Mouse (Mus musculus) heart, embryonic 10.5 days (tissue): ENCODE results near the gene Slc40a1. TPM values are rescaled to one million over a fixed set of nuclear protein-coding genes. Genes with fewer than 3 reads are reported as not detected.

Experiments used
- DNase-seq: peaks from one replicate; pipeline ENCODE4 v3.0.0-alpha.2; 2017; ENCODE audit warnings: low spot score
- H3K27ac ChIP-seq: fragments of 300-500 bp; sonication (generic); 2 replicates; pipeline ENCODE4 v1.5.1; 2016; ENCODE audit warnings: mild to moderate bottlenecking
- H3K27me3 ChIP-seq: fragments of 300-500 bp; sonication (generic); 2 replicates; pipeline ENCODE4 v1.6.1; 2016; ENCODE audit warnings: mild to moderate bottlenecking; ENCODE audit not compliant: poor library complexity, insufficient read depth, severe bottlenecking
- H3K36me3 ChIP-seq: fragments of 300-500 bp; sonication (generic); 2 replicates; pipeline ENCODE4 v1.6.1; 2016; ENCODE audit warnings: mild to moderate bottlenecking, moderate library complexity
- H3K4me1 ChIP-seq: fragments of 300-500 bp; sonication (generic); 2 replicates; pipeline ENCODE4 v1.6.1; 2016; ENCODE audit warnings: mild to moderate bottlenecking
- H3K4me3 ChIP-seq: fragments of 300-500 bp; sonication (generic); 2 replicates; pipeline ENCODE4 v1.5.1; 2016; ENCODE audit warnings: mild to moderate bottlenecking, moderate library complexity
- H3K9me3 ChIP-seq: fragments of 300-500 bp; sonication (generic); 2 replicates; pipeline ENCODE4 v1.6.1; 2016; ENCODE audit warnings: mild to moderate bottlenecking, moderate library complexity
- WGBS: fragments of 180-500 bp; shearing (Covaris S2); methylation state at CpG from one replicate; pipeline ENCODE4 v1.1.7; 2016; 5-methylcytosine and 5-hydroxymethylcytosine counted together
- polyA plus RNA-seq: library from polyadenylated mRNA; unstranded; fragments of >200 nt; fragmentation: Nextera tagmentation; extraction: Ambion mirVana; gene quantifications from 2 replicates; pipeline ENCODE4 v1.2.1, GENCODE M21; 2016

Slc40a1 gene
- 12.5 and 13.2 TPM in 2 replicates for polyA plus RNA-seq

DNA sequence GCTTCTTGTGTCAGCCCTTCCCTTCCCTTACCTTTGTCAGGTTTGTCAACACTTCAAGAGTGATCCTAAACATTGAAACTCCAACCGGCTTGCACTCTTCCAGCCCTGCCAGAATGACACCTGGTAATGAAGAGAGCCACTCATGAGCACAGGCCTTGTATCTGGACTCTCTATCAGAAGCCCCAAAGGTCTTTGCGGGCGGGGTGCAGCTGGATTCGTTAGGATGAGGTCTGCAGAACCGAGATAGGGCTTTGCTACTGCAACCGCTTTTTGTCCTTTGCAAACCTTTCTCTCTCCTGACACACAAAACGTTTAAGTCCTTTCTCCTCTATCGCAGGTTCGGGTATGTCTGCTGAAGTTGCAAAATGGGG, at the start of gene Slc40a1:
Gene Slc40a1 (minus strand): TSS at position 131 of the 371 bp plus-strand sequence.
- Histone ChIP-seq H3K9me3 (no peaks in the 10 kb centered on the region), H3K27me3 (peaks cover 15% of the 10 kb centered on the region), H3K27ac (peak within 1 kb of the TSS; percentile 84), H3K4me3 (peak within 1 kb of the TSS; percentile 77), H3K36me3 (no peaks in the 10 kb centered on the region), H3K4me1 (peaks cover 5% of the 10 kb centered on the region; the same call in 1 of the 2 replicates)
- DNase-seq = peak; percentile 89
- WGBS = 11% methylated on average over 9 of the region's 9 CpGs

- H3K9me3 ChIP-seq = no peaks in the 10 kb centered on the region
- H3K27ac ChIP-seq = no peak overlapping the region
- H3K36me3 ChIP-seq = no peaks in the 10 kb centered on the region
- DNase-seq = no peak
- H3K4me3 ChIP-seq = no peak overlapping the region
- no peaks in the 10 kb centered on the region for H3K27me3 ChIP-seq
- H3K4me1 ChIP-seq = no peaks in the 10 kb centered on the region
- 79% methylated on average over 4 of the region's 4 CpGs for WGBS
Measured at GRCm38 (mm10) chr1:45971314-45971713, 45.0 kb upstream of the Slc40a1 start.

DNA sequence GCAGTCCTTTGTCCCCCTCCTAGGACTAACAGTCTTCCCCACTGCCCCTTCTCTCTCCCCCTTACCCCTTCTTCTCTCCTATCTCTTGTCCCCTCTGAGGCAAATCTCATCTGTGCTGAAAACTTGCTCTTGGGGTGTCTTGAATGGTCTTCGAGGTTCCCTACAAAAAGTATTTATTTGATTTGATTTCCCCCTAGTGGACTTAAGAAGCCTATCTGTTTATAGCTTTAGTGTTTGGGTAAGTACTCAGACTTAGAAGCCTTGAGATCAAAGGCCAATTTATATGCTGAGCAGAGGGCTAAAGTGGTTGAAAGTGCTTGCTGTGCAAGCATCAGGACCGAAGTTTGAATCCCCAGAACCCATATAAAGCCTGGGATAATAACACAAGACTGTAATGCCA, 22.7 kb upstream of the Slc40a1 start:
- H3K36me3 ChIP-seq = no peaks in the 10 kb centered on the region
- H3K27ac ChIP-seq = no peak overlapping the region
- no peaks in the 10 kb centered on the region for H3K4me1 ChIP-seq
- 66% methylated on average over 2 of the region's 2 CpGs for WGBS
- no peak overlapping the region for H3K4me3 ChIP-seq
- H3K27me3 ChIP-seq = no peaks in the 10 kb centered on the region
- no peak for DNase-seq
- no peaks in the 10 kb centered on the region for H3K9me3 ChIP-seq

- H3K27me3 ChIP-seq = no peaks in the 10 kb centered on the region
- 61% methylated on average over 1 of the region's 1 CpGs for WGBS
- DNase-seq = no peak
Measured at GRCm38 (mm10) chr1:45947843-45948242, 21.5 kb upstream of the Slc40a1 start.

DNA sequence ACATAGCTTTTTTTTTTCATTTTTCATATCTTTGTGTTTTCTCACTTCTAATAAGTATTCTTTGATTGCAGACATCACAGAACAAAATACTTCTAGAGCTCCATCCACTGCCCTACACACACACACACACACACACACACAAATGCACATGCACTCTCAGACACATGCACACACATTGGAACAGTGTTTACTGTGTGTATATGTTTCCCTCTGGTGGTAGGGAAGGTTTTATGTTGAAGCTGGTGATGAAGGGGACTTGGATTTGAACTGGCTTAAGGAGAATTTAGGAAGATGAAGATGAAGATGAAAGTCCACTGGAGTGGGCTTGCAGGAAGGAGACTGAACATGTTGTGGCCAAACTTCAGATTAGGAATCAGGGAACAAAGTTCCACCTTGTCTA, 4.8 kb upstream of the Slc40a1 start:
- DNase-seq = no peak
- H3K4me1 ChIP-seq = peaks cover 4% of the 10 kb centered on the region; the same call in 1 of the 2 replicates
- H3K36me3 ChIP-seq = no peaks in the 10 kb centered on the region
- H3K9me3 ChIP-seq = no peaks in the 10 kb centered on the region
- H3K27me3 ChIP-seq = peaks cover 13% of the 10 kb centered on the region
- H3K4me3 ChIP-seq = no peak overlapping the region
- no peak overlapping the region for H3K27ac ChIP-seq

More at GRCm38 (mm10) chr1:45947843-45948242, 21.5 kb upstream of the Slc40a1 start:
- Histone ChIP-seq H3K9me3 (no peaks in the 10 kb centered on the region), H3K4me1 (no peaks in the 10 kb centered on the region), H3K4me3 (no peak overlapping the region), H3K36me3 (no peaks in the 10 kb centered on the region), H3K27ac (no peak overlapping the region)

- Histone ChIP-seq H3K27ac (no peak overlapping the region), H3K4me3 (no peak overlapping the region)
- DNase-seq = no peak
Measured at GRCm38 (mm10) chr1:45926911-45927310, 588 bp upstream of the Slc40a1 start.

GRCm38 (mm10) chr1:45925500-45926392, 577 bp downstream of the Slc40a1 start:
- H3K36me3 ChIP-seq = no peaks in the 10 kb centered on the region
- H3K27ac ChIP-seq = peak overlapping the region; percentile 84
- under 1% methylated on average over 53 of the region's 53 CpGs for WGBS
- H3K9me3 ChIP-seq = no peaks in the 10 kb centered on the region
- peak overlapping the region; percentile 77 for H3K4me3 ChIP-seq
- H3K4me1 ChIP-seq = peaks cover 5% of the 10 kb centered on the region; the same call in 1 of the 2 replicates
- DNase-seq = peak; percentile 88
- H3K27me3 ChIP-seq = peaks cover 15% of the 10 kb centered on the region

More at GRCm38 (mm10) chr1:45926911-45927310, 588 bp upstream of the Slc40a1 start:
- 43% methylated on average over 3 of the region's 3 CpGs for WGBS
- Histone ChIP-seq H3K36me3 (no peaks in the 10 kb centered on the region), H3K27me3 (peaks cover 15% of the 10 kb centered on the region), H3K9me3 (no peaks in the 10 kb centered on the region), H3K4me1 (peaks cover 5% of the 10 kb centered on the region; the same call in 1 of the 2 replicates)

DNA sequence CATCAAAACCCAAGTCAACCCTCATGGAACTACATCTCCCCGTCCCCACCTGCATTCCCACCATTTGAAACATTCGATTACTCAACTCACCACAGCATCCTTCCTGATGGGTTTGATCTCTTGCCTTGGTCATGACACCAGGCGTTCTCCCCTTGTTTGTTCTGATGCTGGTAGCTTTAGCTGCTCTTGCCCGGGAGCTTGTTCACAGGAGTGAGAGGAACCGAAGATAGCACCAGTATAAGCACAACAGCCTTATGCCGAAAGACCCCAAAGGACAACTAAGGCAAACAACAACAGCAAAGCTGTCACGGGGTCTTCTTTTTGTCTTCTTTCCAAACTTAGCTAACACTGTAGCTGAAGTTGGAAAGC, 1.2 kb downstream of the Slc40a1 start:
- peak; percentile 77 for DNase-seq
- 9% methylated on average over 7 of the region's 7 CpGs for WGBS
- Histone ChIP-seq H3K4me1 (peaks cover 5% of the 10 kb centered on the region; the same call in 1 of the 2 replicates), H3K36me3 (no peaks in the 10 kb centered on the region), H3K27ac (peak overlapping the region; percentile 84), H3K4me3 (peak overlapping the region; percentile 77), H3K27me3 (peaks cover 15% of the 10 kb centered on the region), H3K9me3 (no peaks in the 10 kb centered on the region)

DNA sequence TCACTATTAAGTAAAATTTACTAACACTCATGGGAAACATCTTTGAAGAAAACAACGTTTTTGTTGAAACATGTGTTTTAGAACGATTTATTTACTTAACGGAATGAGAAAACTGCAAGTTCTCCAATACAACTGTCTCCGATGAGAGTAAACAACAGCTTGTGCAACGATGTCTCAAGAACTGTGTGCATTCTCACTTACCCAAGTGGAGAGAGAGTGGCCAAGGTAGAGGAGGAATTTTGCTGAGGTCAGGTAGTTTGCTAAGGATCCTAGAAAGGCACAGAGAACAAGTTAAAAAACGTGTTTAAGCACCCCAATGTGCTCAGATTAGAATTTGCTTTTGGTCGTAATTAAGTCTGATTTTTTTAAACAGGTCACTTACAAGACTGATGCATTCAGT, 1.8 kb downstream of the Slc40a1 start:
- no peak overlapping the region for H3K27ac ChIP-seq
- H3K27me3 ChIP-seq = peaks cover 15% of the 10 kb centered on the region
- peaks cover 5% of the 10 kb centered on the region; the same call in 1 of the 2 replicates for H3K4me1 ChIP-seq
- H3K36me3 ChIP-seq = no peaks in the 10 kb centered on the region
- WGBS = 58% methylated on average over 7 of the region's 7 CpGs
- H3K4me3 ChIP-seq = peak overlapping the region; percentile 77; the same call in 1 of the 2 replicates
- no peak for DNase-seq
- H3K9me3 ChIP-seq = no peaks in the 10 kb centered on the region

DNA sequence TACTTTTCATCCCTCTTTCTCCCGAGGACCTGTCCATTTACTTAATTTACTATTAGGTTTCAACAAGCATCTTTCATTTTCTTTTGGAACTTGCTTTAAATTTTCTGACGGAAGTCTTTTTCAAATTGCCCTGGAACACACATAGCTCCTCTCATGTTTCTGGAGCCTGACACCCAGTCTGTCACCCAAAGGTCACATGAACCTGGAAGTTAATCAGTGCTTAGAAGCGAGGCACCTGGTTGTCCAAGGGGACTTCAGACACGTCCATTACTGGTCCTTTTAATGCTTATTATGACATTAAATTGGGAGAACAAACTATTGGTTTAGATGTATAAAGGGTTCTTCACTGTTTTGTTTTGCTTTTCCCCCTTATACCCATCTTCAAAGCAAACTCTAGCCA, 3.0 kb downstream of the Slc40a1 start:
- Histone ChIP-seq H3K4me1 (peaks cover 5% of the 10 kb centered on the region; the same call in 1 of the 2 replicates), H3K4me3 (no peak overlapping the region), H3K27me3 (peaks cover 15% of the 10 kb centered on the region), H3K27ac (no peak overlapping the region), H3K36me3 (no peaks in the 10 kb centered on the region), H3K9me3 (no peaks in the 10 kb centered on the region)
- DNase-seq = no peak
- WGBS = 77% methylated on average over 4 of the region's 4 CpGs

- DNase-seq = no peak
- no peaks in the 10 kb centered on the region for H3K36me3 ChIP-seq
- H3K27ac ChIP-seq = no peak overlapping the region
- WGBS = 87% methylated on average over 3 of the region's 3 CpGs
- no peaks in the 10 kb centered on the region; the same call in 1 of the 2 replicates for H3K27me3 ChIP-seq
- H3K9me3 ChIP-seq = no peaks in the 10 kb centered on the region
- H3K4me1 ChIP-seq = peaks cover 4% of the 10 kb centered on the region; the same call in 1 of the 2 replicates
- no peak overlapping the region for H3K4me3 ChIP-seq
Measured at GRCm38 (mm10) chr1:45920703-45921102, 5.6 kb downstream of the Slc40a1 start.

- Histone ChIP-seq H3K27me3 (no peaks in the 10 kb centered on the region; the same call in 1 of the 2 replicates), H3K9me3 (no peaks in the 10 kb centered on the region), H3K27ac (no peak overlapping the region), H3K4me1 (peaks cover 4% of the 10 kb centered on the region; the same call in 1 of the 2 replicates), H3K4me3 (no peak overlapping the region), H3K36me3 (no peaks in the 10 kb centered on the region)
- WGBS = 85% methylated on average over 1 of the region's 1 CpGs
- DNase-seq = no peak
Measured at GRCm38 (mm10) chr1:45919752-45920151, 6.6 kb downstream of the Slc40a1 start.

DNA sequence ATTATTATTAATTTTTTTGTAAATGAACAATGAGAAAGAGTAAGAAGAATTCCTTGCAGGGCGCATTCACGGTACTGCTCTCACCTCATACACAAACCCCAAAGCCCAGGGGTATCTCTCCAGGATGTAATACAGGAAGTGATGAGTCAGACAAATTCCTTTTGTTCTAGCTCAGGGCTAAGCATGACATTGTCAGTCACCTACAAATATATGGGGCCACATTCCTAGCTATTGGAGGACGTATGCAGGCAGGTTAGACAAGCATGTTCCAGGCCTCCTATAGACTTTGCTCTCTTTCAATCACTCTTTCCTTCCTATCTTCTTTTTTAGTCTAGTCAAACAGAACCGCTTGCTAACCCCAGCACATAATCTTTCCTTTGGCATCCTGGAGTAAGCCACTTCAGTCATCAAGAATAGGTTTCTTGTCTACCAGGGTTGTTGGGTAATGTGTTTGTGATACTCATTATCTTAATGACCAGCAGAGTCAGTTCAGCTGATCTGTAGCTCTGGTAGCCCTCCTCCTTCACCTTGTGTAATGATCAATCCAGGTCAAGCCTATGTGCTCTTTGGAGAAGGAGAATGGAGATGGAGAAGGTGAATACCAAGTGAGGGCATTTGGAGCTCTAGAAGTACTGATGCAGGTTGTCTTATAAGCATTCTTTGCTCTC, 9.1 kb downstream of the Slc40a1 start:
- Histone ChIP-seq H3K27me3 (no peaks in the 10 kb centered on the region), H3K4me1 (peaks cover 4% of the 10 kb centered on the region; the same call in 1 of the 2 replicates), H3K27ac (no peak overlapping the region), H3K36me3 (no peaks in the 10 kb centered on the region), H3K9me3 (no peaks in the 10 kb centered on the region), H3K4me3 (no peak overlapping the region)
- WGBS = 66% methylated on average over 4 of the region's 4 CpGs
- no peak for DNase-seq
